ENCODE assay signal across 19 mouse cellular contexts in the genomic region with DNA sequence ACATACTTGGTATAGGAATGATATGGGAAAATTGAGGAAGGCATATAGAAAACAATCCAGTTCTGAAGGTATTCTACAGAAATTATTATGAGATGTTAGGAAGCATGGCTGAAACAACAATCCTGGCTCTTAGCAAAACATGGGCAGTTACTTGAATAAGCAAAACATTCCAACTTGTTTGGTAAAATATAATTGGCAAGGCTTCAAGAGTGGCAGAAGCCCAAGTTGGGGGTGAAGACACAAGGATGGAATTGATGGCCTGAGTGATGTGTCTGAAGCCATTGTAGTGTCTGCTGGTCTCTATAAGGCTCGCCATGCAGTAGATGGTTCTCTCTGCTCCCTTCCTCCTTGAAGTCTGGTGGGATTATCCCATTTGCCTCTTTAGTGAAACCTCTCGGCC. TPM values are rescaled to one million over a fixed set of nuclear protein-coding genes. Genes with fewer than 3 reads are reported as not detected.
"Had no signal": no experiment of that assay in that cellular context is flagged by ENCODE, and none has a peak within 500 bp of the region (broad histone marks: within the 10 kb centered on the region; RNA-seq: fewer than 3 reads in every experiment).

No protein-coding gene starts in this region.

- H3K4me1 ChIP-seq: hindbrain, embryonic 12.5 days; liver, embryonic 13.5 days; liver, embryonic 15.5 days had no signal

- H3K27ac ChIP-seq: gastrocnemius, adult 2 months; heart, adult 2 months; heart, embryonic 13.5 days; heart, embryonic 15.5 days; hindbrain, embryonic 10.5 days; hindbrain, embryonic 12.5 days; hindbrain, embryonic 14.5 days; intestine, embryonic 15.5 days; kidney, postnatal 0 days; left cerebral cortex, adult 2 months; limb, embryonic 10.5 days; limb, embryonic 12.5 days; liver, embryonic 13.5 days; liver, embryonic 15.5 days had no signal

- H3K36me3 ChIP-seq: heart, embryonic 15.5 days; hindbrain, embryonic 10.5 days; hindbrain, embryonic 12.5 days; intestine, embryonic 15.5 days; limb, embryonic 10.5 days; limb, embryonic 12.5 days; liver, embryonic 13.5 days; liver, embryonic 15.5 days had no signal

- H3K27me3 ChIP-seq: heart, embryonic 13.5 days; heart, embryonic 15.5 days; hindbrain, embryonic 12.5 days; intestine, embryonic 15.5 days; liver, embryonic 13.5 days; liver, embryonic 15.5 days had no signal

- DNase-seq: gastrocnemius, postnatal 25 days; liver; liver, embryonic 13.5 days; liver, postnatal 0 days had no signal

- H3K4me3 ChIP-seq: gastrocnemius, adult 2 months; heart, adult 2 months; heart, embryonic 13.5 days; heart, embryonic 15.5 days; hindbrain, embryonic 10.5 days; hindbrain, embryonic 12.5 days; intestine, embryonic 15.5 days; left cerebral cortex, adult 2 months; limb, embryonic 10.5 days; limb, embryonic 12.5 days; liver, embryonic 13.5 days; liver, embryonic 15.5 days had no signal

RNA-seq across cellular contexts. Expression of a gene that starts 35.9 kb away (rescaled TPM):
- total RNA-seq: granulocyte monocyte progenitor cell, adult 5-6 weeks had no signal
- polyA plus RNA-seq: inflammation-experienced regulatory T-cells, adult 6 months had no signal
